Mouse (Mus musculus) adrenal gland, postnatal 25 days (tissue): ENCODE measurements around the gene Proser2. TPM values are rescaled to one million over a fixed set of nuclear protein-coding genes. Genes with fewer than 3 reads are reported as not detected.
"Not testable (repeated sequence)": the region's sequence is repeated elsewhere in the genome, so short reads cannot be mapped to it uniquely, and the experiment has no call there.

Experiments
- DNase-seq: peaks from one replicate; pipeline ENCODE4 v3.0.0; 2021; ENCODE audit warnings: mixed read lengths
- total RNA-seq: library from RNA; stranded (reverse); gene quantifications from 2 replicates; pipeline ENCODE4 v1.2.3, GENCODE M21; 2021

Gene Proser2
- total RNA-seq, 1 experiment from 2014 or later, result 13.4 TPM

DNA sequence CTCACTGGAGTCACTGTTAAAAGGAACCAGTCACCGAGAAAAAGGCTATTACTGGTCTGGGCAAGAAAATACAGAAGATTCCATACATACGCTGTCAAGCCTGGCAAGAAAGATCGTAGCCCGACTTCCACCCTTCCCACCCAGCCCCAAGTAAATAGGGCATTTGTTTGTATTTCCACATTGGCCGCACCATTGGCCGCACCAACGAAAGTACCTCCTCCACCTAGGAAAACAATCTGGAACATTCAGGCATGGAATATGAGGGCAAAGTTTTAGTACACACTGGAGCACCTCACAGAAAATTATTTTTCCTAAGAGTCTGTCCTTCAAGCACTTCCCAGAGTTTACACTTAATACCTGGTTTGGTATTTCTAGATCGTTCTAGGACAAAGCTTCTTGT lies 1.1 kb downstream of the Proser2 start:
- no peak for DNase-seq

- DNase-seq, result peak; percentile 4
Observed at GRCm38 (mm10) chr2:6128136-6128805, 1.7 kb downstream of the Proser2 start.

DNA sequence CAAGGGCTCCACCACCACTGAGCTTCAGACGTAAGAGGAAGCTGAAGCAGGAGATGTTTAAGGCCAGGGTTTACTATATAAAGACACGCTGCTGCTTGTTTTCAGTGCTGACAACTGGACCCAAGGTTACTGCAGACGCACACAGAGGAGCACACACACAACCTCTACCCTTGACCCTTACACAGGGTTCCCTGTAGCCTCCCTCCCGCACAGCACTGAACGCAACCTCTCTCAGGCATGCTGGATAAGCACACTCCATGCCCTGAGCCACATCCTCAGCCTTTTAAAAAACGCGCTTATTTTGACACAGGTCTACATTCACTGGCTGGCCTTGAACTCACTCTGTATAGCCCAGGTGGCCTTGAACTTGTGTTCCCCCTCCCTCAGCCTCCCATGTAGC lies 7.0 kb downstream of the Proser2 start:
- peak; percentile 10 for DNase-seq

DNA sequence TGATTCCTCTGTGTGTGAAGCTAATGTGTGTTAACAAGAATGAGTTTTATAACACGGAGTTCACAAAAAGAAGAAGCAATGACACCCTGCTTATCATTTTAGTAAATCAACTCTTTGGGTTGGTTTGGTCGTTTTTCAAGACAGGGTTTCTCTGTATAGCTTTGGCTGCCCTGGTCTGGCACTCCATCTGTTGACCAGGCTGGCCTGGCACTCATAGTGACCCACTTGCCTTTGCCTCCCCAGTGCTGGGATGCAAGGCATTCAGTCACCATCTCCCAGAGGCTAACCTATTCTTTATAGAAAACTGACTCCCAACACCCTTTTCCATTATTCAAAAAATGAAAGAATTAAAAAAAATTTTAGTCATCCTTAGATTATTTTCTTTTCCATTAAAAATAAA lies 8.9 kb downstream of the Proser2 start:
- no peak for DNase-seq

GRCm38 (mm10) chr2:6118246-6118645 lies 11.8 kb downstream of the Proser2 start:
- peak; percentile 74 for DNase-seq

DNA sequence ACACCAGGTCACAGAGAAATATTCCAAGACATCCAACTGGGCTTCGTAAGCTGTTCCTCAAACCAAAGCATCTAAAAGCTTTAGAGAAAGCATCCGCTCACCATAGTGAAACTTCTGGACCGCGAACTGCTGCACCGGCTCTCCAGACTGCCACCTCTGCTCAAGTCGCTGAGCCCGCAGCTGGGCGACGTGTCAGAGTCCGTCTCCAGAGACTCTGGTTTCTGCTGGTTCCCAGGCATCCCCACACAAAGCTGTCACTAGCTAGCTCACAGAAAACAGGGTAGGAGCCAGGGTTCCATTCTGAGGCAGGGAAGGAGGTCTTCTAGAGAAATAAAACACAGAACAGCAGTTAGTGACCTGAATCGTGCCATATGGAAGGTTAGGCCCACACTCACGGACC lies 16.2 kb downstream of the Proser2 start:
- no peak for DNase-seq

DNA sequence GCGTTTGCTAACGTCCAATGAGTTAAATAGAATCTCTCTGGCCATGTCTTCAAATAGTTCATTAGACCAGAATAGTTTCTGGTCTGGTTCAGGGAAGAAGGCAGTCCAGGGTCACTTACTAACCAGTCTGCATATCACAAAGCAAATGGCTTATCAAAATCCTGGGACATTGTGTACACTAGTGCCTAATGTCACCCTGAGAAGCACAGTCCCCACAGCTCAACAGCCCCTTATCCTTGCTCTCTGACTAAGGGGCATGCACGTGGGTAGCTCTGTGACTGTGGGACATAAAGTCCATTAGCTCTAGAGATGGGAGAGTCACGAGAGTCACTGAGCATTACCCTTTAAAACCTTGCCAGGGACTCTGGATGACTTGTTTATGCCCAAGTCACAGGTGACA lies 17.4 kb downstream of the Proser2 start:
- DNase-seq, result no peak

DNA sequence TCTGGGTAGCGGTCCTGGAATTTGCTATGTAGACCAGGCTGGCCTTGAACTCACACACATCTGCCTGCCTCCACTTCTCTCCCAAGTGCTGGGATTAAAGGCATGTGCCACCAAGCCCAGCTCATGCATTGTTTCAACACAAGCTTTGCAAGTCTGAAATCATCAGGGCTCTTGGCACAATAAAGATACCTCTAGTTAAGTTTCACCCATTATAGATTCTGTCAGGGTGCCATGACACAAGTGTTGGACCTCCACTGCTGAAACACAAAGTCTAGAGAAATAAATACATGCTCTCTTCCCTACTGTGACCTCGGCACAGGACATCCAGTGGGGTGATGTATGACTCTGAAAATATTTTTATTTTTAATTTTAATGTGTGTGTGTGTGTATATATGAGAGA lies 24.6 kb downstream of the Proser2 start:
- DNase-seq, result no peak

DNA sequence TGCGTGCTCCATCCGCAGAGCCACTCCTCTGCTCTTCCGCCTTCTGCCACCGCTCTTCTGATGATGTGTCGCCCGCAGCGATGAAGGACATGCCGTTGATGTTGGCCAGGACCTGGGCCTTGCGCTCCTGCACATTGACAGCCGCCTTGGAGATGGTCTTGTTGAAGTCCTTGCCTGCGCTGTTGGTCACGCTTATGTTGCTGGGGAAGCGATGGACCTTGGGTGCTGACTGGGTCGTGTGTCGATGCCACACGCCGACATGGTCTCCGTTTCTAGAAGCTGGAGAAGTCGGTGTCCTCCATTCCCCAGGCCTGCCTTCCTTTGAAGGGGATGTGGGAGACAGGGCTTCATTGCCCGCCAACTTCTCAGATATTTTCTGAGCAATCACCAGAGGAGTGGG lies 29.3 kb downstream of the Proser2 start:
- no peak for DNase-seq

DNA sequence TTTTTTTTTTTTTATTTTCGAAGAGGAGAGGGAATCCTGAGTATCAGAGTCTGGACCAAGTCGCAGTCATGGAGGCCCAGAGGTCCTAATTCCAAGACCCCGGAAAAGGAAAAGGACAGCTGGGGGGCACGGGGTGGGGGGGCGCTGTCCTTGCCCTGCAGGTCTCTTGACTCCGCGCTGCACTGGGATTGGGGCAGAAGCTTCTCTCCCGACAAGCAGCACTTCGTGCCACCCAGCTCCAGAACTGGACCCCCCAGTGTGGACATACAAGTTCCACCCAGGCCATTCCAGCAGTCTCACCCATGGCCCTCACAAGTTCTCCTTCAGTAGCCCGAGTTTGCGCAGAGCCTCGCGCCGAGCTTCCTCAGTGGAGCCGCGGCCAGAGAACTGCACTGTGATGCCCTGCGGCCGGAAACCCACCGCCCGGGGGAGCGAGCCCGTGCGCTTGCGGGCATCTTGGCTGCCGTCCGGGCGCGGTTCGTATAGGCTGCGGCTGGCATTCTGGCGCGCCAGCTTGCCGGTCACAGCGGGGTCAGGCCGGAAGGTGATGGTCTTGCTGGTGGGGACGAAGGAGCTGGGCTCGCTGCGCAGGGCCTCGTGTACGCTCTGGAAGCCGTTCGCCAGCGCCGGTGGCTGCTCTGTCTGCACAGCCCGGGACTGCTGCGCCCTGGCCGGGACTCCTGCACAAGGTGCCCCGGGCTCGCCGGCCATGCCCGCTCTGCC lies 29.8 kb downstream of the Proser2 start:
- DNase-seq, result peak; percentile 20

GRCm38 (mm10) chr2:6099443-6099842 lies 30.6 kb downstream of the Proser2 start:
- no peak for DNase-seq

- DNase-seq, result no peak
Observed at GRCm38 (mm10) chr2:6098924-6099323, 31.1 kb downstream of the Proser2 start.

DNA sequence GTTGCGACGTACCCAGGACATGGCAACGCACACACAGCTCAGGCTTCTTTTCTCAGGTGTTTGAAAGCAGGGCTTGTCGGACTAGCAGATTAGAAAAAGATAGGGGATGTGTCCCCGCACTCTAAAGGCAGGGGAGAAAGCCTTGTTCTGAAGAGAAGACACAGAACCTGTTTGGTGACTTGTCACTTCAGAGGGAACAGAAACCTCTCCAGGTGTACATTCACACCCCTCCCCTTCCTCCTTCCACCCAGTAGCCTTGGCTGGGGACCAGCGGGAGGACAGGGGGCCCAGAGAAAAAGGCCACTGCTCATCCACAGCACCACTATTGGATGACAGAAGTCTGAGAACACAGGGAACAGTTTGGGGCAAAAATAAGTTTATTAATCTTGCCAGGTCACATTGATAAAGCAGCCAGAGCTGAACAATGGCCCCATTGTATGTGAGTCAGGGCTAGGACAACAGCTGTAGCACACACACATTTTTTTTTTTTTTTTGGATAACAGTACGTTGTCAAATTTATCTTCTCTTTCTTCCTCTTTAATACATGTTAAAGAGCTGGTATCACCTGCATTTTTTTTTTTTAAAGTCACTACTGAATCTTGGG lies 32.8 kb downstream of the Proser2 start:
- no peak for DNase-seq

- DNase-seq, result not testable (repeated sequence)
Observed at GRCm38 (mm10) chr2:6089941-6090340, 40.1 kb downstream of the Proser2 start.

DNA sequence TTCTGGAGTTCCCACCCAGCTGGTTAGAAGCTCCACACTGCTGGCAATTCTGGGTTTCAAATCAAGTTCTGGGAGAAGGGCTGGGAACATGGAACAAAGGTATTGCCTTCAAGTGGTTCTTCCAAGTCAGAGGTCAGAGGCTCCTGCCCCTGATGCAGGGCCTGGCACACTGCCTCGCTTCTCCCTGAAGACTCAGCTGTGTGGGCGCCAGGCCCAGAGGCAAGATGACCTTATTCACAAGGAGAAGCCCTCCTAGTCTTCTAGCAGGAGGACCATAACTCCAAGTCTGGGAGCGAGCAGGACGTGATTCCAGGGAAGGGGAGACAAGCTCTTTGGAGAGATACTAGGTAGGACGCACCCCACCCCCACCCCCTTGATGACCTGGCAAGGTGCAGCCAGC lies 42.9 kb downstream of the Proser2 start:
- DNase-seq, result peak; percentile 76

DNA sequence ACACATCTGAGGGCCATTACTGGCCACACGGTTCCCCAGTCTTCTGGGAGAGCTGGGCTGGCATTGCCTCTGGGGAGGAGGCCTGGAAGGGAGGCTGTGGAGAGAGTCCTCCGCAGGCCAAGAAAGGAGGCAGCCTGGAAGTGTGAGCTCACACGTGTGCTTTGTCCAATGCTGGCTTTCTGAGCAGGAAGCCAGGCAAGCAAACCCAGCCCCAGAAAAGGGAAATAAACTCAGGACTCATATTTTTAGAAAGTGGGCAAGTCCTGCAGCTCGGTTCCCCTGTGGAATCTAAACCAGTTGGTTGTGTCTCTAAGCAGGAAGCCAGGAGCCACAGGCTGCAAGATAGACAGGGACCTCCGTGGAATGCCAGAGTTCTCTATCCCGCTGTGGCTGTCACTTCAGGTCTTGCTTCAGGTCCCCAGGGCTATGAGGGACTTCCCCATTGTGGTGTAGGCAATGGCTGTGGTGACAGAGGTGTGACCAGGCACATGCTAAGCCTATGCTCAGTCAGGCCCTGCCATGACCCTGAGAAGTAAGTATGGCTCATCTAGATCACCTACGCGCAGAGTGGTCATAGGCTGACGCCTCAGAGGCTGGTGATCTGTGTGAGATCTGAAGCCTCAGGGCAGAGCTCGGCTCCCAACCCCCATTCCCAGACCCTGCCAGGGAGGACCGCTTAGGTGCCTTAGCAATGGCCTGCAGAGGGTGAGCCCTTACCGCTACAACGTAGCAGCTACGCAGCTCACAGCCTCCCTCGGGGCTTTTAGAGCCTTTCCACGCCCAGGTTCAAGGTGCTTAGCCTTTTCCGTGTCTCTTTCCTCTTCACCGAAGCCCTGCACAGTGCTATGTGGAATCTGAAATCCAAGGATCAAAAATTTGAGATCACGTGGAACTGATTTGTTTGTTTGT lies 44.1 kb downstream of the Proser2 start:
- no peak for DNase-seq

DNA sequence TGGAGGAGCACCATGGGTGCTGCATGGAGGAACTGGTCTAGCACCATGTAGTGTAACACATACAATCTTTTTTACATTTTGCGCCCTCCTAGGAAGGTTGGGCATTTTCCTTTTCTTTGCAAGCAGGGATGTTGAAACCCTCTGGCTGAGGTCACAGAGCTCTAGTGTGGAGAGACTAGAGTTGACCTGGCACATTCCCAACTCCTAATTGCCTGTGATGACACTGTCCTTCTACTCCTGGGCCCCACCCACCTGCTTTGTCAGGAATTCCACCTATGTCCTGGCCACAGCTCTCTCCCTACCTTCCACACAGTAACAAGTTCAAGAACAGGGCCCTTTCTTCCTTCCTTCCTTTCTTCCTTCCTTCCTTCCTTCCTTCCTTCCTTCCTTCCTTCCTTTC lies 46.3 kb downstream of the Proser2 start:
- peak; percentile 22 for DNase-seq

GRCm38 (mm10) chr2:6082615-6083014 lies 47.4 kb downstream of the Proser2 start:
- DNase-seq, result no peak

GRCm38 (mm10) chr2:6081108-6081507 lies 48.9 kb downstream of the Proser2 start:
- DNase-seq, result no peak

DNA sequence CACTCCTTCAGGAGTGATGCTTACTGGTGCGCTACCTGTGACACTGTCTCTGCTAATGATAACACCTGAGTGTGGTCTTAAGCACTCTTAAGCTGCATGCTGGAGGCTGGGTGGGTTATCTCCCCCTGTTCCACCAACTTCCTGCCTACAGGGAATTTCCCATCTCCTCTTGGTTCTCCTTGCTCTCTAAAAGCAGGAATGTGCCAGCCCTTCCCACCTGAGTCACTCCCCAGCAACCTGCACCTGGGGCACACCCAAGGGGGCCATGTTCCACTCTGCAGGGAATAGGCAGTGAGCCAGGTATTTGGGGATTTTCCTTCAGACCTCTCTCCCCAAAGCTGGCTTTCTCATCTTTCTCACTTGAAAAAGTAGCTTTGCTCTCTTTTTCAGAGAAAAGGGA lies 50.0 kb downstream of the Proser2 start:
- DNase-seq, result no peak

- DNase-seq, result no peak
Observed at GRCm38 (mm10) chr2:6075530-6075896, 54.5 kb downstream of the Proser2 start.

- peak; percentile 75 for DNase-seq
Observed at GRCm38 (mm10) chr2:6074891-6075529, 55.0 kb downstream of the Proser2 start.
